Mouse (Mus musculus) midbrain, embryonic 12.5 days (tissue): ENCODE data around the gene Fam131b. TPM values are rescaled to one million over a fixed set of nuclear protein-coding genes. Genes with fewer than 3 reads are reported as not detected.

Experiments used
- ATAC-seq: fragments of 200-750 bp; cut with Nextera tagmentation; 2 replicates; pipeline ENCODE4 v1.8.0; 2017; ENCODE audit warnings: low read depth, moderate TSS enrichment, moderate library complexity; ENCODE audit not compliant: low FRiP score
- H3K27ac ChIP-seq: fragments of 300-500 bp; sonication (generic); replicated peaks from 2 replicates; pipeline ENCODE4 v1.5.1; 2016; ENCODE audit warnings: mild to moderate bottlenecking
- H3K27me3 ChIP-seq: fragments of 300-500 bp; sonication (generic); 2 replicates; pipeline ENCODE4 v1.6.1; 2016; ENCODE audit warnings: mild to moderate bottlenecking
- H3K36me3 ChIP-seq: fragments of 300-500 bp; sonication (generic); 2 replicates; pipeline ENCODE4 v1.6.1; 2016
- H3K4me1 ChIP-seq: fragments of 300-500 bp; sonication (generic); 2 replicates; pipeline ENCODE4 v1.6.1; 2016
- H3K4me2 ChIP-seq: fragments of 300-500 bp; sonication (generic); replicated peaks from 2 replicates; pipeline ENCODE4 v1.6.1; 2016; ENCODE audit warnings: mild to moderate bottlenecking, moderate library complexity
- H3K4me3 ChIP-seq: fragments of 300-500 bp; sonication (generic); 2 replicates; pipeline ENCODE4 v1.5.1; 2016; ENCODE audit warnings: mild to moderate bottlenecking
- H3K9ac ChIP-seq: fragments of 300-500 bp; sonication (generic); replicated peaks from 2 replicates; pipeline ENCODE4 v1.6.1; 2016; ENCODE audit warnings: mild to moderate bottlenecking, moderate library complexity
- H3K9me3 ChIP-seq: fragments of 300-500 bp; sonication (generic); 2 replicates; pipeline ENCODE4 v1.6.1; 2016; ENCODE audit warnings: mild to moderate bottlenecking
- WGBS: fragments of 180-500 bp; shearing (Covaris S2); methylation state at CpG from one replicate; pipeline ENCODE4 v1.1.7; 2016; 5-methylcytosine and 5-hydroxymethylcytosine counted together
- polyA plus RNA-seq: library from polyadenylated mRNA; unstranded; fragments of >200 nt; fragmentation: Nextera tagmentation; extraction: Ambion mirVana; gene quantifications from 2 replicates; pipeline ENCODE4 v1.2.1, GENCODE M21; 2016

Fam131b gene
- polyA plus RNA-seq, 1 experiment from 2014 or later: 4.2 TPM

GRCm38 (mm10) chr6:42362497-42362896 is 38.1 kb upstream of the Fam131b start:
- H3K27ac ChIP-seq: no peak overlapping the region
- H3K36me3 ChIP-seq: peaks cover 35% of the 10 kb centered on the region
- no peak overlapping the region for H3K9ac ChIP-seq
- no peaks in the 10 kb centered on the region for H3K27me3 ChIP-seq
- no peak overlapping the region for H3K4me2 ChIP-seq
- 55% methylated on average over 1 of the region's 1 CpGs for WGBS
- no peak for ATAC-seq
- H3K4me1 ChIP-seq: no peaks in the 10 kb centered on the region
- H3K4me3 ChIP-seq: no peak overlapping the region
- H3K9me3 ChIP-seq: no peaks in the 10 kb centered on the region

DNA sequence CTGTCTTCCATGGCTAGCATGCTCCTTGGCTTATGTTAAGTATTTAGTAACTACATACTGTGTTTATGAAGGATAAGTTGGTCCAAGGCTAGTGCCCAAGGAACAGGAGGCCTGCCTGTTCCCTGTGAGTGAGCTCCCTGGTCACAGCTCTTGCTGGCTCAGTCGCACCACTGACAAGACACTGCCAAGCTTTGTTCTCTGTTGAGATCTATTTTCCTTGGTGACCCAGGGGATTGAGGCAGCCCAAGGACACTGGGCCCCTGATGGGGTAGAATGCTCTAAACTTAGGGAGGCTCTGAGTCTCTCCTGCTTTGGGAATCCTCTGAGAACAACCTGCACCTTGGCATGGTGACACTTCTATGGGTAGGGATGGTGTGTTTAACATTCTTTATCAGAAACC is 37.6 kb upstream of the Fam131b start:
- Histone ChIP-seq H3K27me3 (no peaks in the 10 kb centered on the region), H3K4me1 (no peaks in the 10 kb centered on the region), H3K27ac (no peak overlapping the region), H3K9me3 (no peaks in the 10 kb centered on the region), H3K4me2 (no peak overlapping the region), H3K4me3 (no peak overlapping the region), H3K9ac (no peak overlapping the region), H3K36me3 (peaks cover 40% of the 10 kb centered on the region)
- ATAC-seq: no peak
- WGBS: 78% methylated on average over 1 of the region's 1 CpGs

DNA sequence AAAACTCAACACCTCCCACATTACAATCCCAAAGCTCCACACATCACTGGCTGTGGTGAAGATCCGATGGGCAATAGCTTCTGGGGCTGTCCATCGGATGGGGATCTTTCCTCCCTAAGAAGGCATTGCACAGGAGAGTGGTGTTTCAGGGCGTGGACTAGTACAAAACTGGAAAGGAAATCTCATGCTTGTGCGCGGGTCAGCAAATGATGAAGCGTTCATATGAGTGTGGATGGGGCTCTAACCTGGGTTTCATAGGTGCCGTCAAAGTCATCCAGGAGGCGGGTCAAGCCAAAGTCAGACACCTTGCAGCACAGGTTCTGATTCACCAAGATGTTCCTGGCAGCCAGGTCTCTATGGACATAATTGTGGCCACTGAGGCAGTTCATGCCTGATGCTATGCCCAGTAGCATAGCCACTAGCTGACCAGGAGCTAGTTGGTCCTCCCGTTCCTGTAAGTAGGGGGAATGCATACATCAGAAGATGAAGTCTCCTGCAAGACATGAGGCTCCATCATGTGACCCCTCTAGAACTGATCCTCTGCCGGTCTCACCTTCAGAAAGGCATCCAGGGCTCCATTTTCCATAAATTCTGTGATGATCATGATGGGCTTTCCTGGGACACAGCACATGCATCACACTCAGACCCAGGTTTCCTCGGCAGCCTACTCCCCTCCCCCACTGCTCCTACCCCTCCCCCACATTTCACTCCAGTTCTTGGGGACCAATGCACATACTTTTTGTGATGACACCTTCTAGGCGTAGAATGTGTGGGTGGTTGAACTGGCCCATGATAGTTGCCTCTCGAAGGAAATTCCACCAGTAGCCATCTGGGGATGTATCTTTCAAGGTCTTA is 36.8 kb upstream of the Fam131b start:
- 93% methylated on average over 13 of the region's 13 CpGs for WGBS
- H3K36me3 ChIP-seq: peaks cover 48% of the 10 kb centered on the region
- no peaks in the 10 kb centered on the region for H3K4me1 ChIP-seq
- no peak for ATAC-seq
- no peak overlapping the region for H3K27ac ChIP-seq
- H3K4me2 ChIP-seq: no peak overlapping the region
- H3K9me3 ChIP-seq: no peaks in the 10 kb centered on the region
- H3K27me3 ChIP-seq: no peaks in the 10 kb centered on the region
- no peak overlapping the region for H3K9ac ChIP-seq
- H3K4me3 ChIP-seq: no peak overlapping the region

DNA sequence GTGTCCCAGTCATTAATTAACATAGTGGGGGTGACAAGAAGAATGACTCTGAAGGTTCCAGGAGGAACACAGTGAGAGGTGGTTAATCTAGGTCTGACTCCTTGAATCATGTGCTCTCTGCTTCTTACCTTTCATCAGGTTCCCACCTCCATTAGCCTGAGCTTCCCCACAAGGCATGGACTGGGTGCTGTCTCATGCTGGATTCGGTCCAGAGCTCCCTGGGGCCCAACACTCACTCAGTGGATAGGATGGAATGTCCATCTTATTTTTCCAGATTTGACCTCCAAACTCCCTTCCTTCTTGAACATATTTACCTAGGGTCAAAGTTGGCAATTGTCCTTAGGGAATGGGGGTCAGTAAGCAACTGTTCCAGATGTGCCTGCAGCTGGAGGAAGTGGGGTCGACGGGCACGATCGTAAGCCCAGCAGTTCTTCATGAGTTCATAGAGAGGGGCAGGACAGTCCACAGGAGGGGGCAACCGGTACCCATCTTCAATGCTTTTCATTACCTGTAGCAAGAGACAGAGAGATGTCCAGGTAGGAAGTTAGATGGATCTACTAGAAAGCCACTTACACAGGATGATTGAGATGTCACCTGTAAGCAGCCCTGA is 35.9 kb upstream of the Fam131b start:
- ATAC-seq: no peak
- H3K4me1 ChIP-seq: no peaks in the 10 kb centered on the region
- H3K9me3 ChIP-seq: no peaks in the 10 kb centered on the region
- H3K27ac ChIP-seq: no peak overlapping the region
- no peak overlapping the region for H3K9ac ChIP-seq
- H3K4me2 ChIP-seq: no peak overlapping the region
- no peak overlapping the region for H3K4me3 ChIP-seq
- 89% methylated on average over 6 of the region's 6 CpGs for WGBS
- peaks cover 57% of the 10 kb centered on the region for H3K36me3 ChIP-seq
- no peaks in the 10 kb centered on the region for H3K27me3 ChIP-seq

DNA sequence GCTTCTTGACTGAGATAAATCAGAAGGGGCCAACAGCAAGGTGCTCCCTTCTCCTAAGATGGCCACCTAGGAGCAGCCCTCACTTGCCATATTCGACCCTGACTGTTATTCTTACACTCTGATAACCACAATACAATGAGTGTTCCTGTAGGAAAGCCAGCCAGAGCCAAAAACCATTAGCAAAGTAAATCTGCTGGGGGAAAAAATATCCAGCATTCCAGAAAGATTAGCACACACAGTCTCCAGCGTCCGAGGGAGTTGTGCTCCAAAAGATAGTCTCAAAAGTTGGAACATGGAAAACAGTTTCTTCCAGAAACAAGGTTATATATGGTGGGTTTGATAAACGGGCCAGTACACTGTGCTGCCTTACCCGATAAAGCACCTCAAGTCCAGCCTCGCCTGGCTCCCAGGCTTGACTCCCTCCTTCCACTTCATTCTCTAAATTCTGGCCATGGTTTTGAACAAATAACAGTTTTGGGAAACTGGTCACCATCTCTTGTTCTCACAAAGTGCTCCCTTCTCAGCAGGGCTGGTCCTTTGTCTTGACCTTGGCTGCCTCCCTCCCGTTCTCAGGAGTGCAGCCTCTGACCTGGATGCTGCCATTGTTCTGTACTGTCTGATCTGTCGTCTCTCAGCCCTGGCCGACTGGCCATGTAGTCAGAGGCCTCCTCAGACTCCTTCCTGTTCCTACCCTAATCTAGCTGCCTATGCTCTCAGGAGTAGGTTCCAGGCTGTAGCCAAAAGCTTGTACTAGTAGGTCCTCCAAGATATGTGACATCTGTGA is 35.1 kb upstream of the Fam131b start:
- WGBS: 75% methylated on average over 9 of the region's 9 CpGs
- H3K9me3 ChIP-seq: no peaks in the 10 kb centered on the region
- ATAC-seq: no peak
- H3K9ac ChIP-seq: no peak overlapping the region
- no peaks in the 10 kb centered on the region for H3K27me3 ChIP-seq
- H3K36me3 ChIP-seq: peaks cover 58% of the 10 kb centered on the region
- no peak overlapping the region for H3K4me2 ChIP-seq
- H3K4me1 ChIP-seq: no peaks in the 10 kb centered on the region
- H3K27ac ChIP-seq: no peak overlapping the region
- no peak overlapping the region for H3K4me3 ChIP-seq

DNA sequence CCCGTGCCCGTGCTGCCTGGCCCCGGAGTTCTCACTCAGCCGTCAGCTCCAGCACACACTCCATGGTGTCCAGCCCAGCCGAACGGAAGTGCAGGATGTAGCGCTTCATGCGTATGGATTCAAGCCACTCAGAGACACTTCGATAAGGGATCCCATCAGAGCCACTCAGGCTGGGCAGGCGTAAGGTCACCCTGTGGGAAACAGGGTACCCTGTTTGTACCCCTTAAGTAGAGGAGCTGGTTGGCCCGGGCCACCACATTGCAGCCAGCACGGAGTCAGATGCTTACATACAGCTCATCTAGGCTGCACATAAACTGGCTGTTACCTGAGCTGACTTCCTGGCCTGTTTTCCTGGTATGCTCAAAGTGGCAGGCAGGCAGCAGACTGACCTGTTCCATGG is 34.5 kb upstream of the Fam131b start:
- Histone ChIP-seq H3K4me2 (no peak overlapping the region), H3K9me3 (no peaks in the 10 kb centered on the region), H3K27me3 (no peaks in the 10 kb centered on the region), H3K36me3 (peaks cover 58% of the 10 kb centered on the region), H3K4me3 (no peak overlapping the region), H3K4me1 (peaks cover 7% of the 10 kb centered on the region), H3K9ac (no peak overlapping the region), H3K27ac (no peak overlapping the region)
- ATAC-seq: no peak
- WGBS: 94% methylated on average over 12 of the region's 12 CpGs

DNA sequence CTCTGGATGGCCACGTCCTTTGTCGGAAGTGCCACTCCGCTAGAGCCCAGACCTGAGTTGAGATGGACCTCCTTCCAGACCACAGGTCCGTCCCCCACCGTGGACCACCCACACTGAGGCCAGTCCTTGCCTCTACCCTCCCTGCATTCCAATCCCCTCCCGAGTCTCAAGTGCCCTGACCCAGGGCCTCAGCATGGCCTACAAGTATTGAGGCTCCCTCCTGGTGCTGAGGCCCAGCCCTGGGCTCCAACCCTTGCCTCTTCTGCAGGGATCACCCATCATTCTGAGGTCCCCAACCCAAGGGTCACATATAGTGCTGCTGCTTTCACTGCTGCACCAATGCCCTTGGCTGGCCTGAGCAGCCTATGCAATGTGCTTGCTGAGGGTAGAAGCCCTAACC is 33.5 kb upstream of the Fam131b start:
- Histone ChIP-seq H3K9me3 (no peaks in the 10 kb centered on the region), H3K4me1 (peaks cover 11% of the 10 kb centered on the region), H3K4me3 (no peak overlapping the region), H3K27me3 (no peaks in the 10 kb centered on the region), H3K36me3 (peaks cover 58% of the 10 kb centered on the region), H3K9ac (no peak overlapping the region), H3K27ac (no peak overlapping the region), H3K4me2 (no peak overlapping the region)
- no peak for ATAC-seq
- 63% methylated on average over 6 of the region's 6 CpGs for WGBS

DNA sequence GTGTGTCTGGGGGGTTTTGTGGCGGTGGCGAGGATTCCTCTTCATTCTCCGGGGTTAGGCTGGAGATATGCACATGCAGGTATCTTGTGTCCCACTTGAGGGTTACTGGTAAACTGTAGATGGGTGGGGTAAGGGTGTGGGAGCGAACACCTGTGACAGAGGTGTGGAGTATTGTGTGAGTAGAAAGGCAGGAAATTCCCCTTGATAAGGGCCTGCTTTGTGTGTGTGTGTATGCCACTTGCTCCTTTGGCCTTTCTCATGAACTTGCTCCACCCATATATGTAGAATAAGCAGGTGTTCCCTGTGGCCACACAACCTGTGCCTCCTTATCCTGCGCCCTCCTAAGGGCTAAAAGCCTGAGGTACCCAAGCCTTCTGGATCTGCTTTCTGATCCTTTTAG is 32.5 kb upstream of the Fam131b start:
- H3K27ac ChIP-seq: no peak overlapping the region
- no peak for ATAC-seq
- H3K4me3 ChIP-seq: no peak overlapping the region
- H3K9me3 ChIP-seq: no peaks in the 10 kb centered on the region
- no peak overlapping the region for H3K9ac ChIP-seq
- no peaks in the 10 kb centered on the region for H3K27me3 ChIP-seq
- 98% methylated on average over 5 of the region's 5 CpGs for WGBS
- peaks cover 11% of the 10 kb centered on the region for H3K4me1 ChIP-seq
- no peak overlapping the region for H3K4me2 ChIP-seq
- peaks cover 58% of the 10 kb centered on the region for H3K36me3 ChIP-seq

GRCm38 (mm10) chr6:42355794-42356600 is 31.6 kb upstream of the Fam131b start:
- ATAC-seq: no peak
- WGBS: 95% methylated on average over 13 of the region's 13 CpGs
- Histone ChIP-seq H3K4me2 (no peak overlapping the region), H3K9ac (no peak overlapping the region), H3K4me1 (peaks cover 14% of the 10 kb centered on the region), H3K27ac (no peak overlapping the region), H3K4me3 (no peak overlapping the region), H3K9me3 (no peaks in the 10 kb centered on the region), H3K36me3 (peaks cover 56% of the 10 kb centered on the region), H3K27me3 (no peaks in the 10 kb centered on the region)

- H3K36me3 ChIP-seq: peaks cover 51% of the 10 kb centered on the region
Observed at GRCm38 (mm10) chr6:42355366-42355765, 30.9 kb upstream of the Fam131b start.

DNA sequence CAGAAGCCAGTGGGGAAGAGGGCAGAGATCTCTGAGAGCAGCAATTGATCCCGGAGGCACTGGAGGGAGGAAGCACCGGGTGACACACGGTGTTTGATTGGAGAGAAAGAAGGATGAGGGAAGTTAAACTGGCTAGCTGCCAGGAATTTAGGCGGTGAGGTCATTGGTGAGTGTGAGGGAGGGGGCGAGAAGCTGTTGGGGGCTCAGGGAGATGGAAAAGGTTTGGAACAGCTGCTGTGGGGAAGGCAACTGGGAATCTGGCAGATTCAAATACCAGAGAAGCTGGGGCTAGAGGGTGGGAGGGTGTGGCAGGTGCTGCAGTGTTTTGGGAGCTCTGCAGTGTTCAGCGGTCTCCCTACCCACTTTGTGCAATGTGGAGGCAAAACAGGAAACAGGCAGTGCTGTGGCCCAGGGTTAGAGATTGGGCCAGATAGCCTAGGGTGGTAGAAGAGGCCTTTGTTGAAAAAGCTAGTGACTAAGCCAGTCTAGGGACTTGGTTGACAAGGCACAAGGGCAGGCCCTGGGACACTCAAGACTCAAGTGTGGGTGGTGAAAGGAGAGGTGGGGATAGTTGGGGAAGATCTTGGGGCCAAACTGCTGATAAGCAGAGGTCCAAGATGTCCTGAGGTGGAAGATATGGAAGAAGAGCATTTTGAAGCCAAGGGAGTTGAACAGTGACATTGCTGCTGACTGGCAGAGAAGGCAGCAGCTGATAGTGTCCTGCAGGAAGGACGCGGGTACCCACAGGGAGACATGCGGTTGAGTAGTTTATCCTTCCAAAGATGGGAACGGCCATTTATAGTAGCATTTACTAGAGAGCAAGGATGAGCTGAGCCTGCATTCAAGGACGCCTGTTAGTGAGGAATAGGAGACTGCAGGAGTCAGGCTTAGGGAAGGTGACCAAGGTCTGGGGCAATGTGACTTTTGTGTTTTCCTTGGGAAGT is 29.9 kb upstream of the Fam131b start:
- Histone ChIP-seq H3K4me1 (peaks cover 20% of the 10 kb centered on the region), H3K4me3 (no peak overlapping the region), H3K4me2 (no peak overlapping the region), H3K27me3 (no peaks in the 10 kb centered on the region), H3K27ac (no peak overlapping the region), H3K36me3 (peaks cover 41% of the 10 kb centered on the region), H3K9ac (no peak overlapping the region), H3K9me3 (no peaks in the 10 kb centered on the region)
- 67% methylated on average over 11 of the region's 11 CpGs for WGBS
- ATAC-seq: no peak

More at GRCm38 (mm10) chr6:42355366-42355765, 30.9 kb upstream of the Fam131b start:
- Histone ChIP-seq H3K27ac (no peak overlapping the region), H3K4me2 (no peak overlapping the region), H3K9me3 (no peaks in the 10 kb centered on the region), H3K4me3 (no peak overlapping the region), H3K27me3 (no peaks in the 10 kb centered on the region), H3K4me1 (peaks cover 20% of the 10 kb centered on the region), H3K9ac (no peak overlapping the region)
- ATAC-seq: no peak
- 96% methylated on average over 6 of the region's 6 CpGs for WGBS
